Mouse (Mus musculus) intestine, embryonic 14.5 days (tissue): ENCODE measurements around the gene Grwd1. TPM values are rescaled to one million over a fixed set of nuclear protein-coding genes. Genes with fewer than 3 reads are reported as not detected.
"Not testable (repeated sequence)": the region's sequence is repeated elsewhere in the genome, so short reads cannot be mapped to it uniquely, and the experiment has no call there.

Source experiments
- ATAC-seq: fragments of 200-750 bp; cut with Nextera tagmentation; replicated peaks from 2 replicates; pipeline ENCODE4 v1.8.0; 2017; ENCODE audit warnings: low read depth, moderate number of reproducible peaks, moderate TSS enrichment, moderate library complexity; ENCODE audit not compliant: low FRiP score, low TSS enrichment
- DNase-seq: peaks from one replicate; pipeline ENCODE4 v3.0.0-alpha.2; 2018; ENCODE audit warnings: low spot score
- H3K27ac ChIP-seq: fragments of 300-500 bp; sonication (generic); 2 replicates; pipeline ENCODE4 v1.5.1; 2014; ENCODE audit warnings: low read depth, mild to moderate bottlenecking, control low read depth
- H3K27me3 ChIP-seq: fragments of 300-500 bp; sonication (generic); replicated peaks from 2 replicates; pipeline ENCODE4 v1.6.1; 2014; ENCODE audit warnings: low read length, control low read depth; ENCODE audit not compliant: control insufficient read depth, insufficient read depth
- H3K36me3 ChIP-seq: fragments of 300-500 bp; sonication (generic); 2 replicates; pipeline ENCODE4 v1.6.1; 2014; ENCODE audit warnings: low read length, control low read depth; ENCODE audit not compliant: control insufficient read depth, insufficient read depth
- H3K4me1 ChIP-seq: fragments of 300-500 bp; sonication (generic); replicated peaks from 2 replicates; pipeline ENCODE4 v1.6.1; 2014; ENCODE audit warnings: low read length, control low read depth, mixed read lengths; ENCODE audit not compliant: control insufficient read depth, insufficient read depth
- H3K4me2 ChIP-seq: fragments of 300-500 bp; sonication (generic); 2 replicates; pipeline ENCODE4 v1.6.1; 2014; ENCODE audit warnings: low read length
- H3K4me3 ChIP-seq: fragments of 300-500 bp; sonication (generic); 2 replicates; pipeline ENCODE4 v1.5.1; 2014; ENCODE audit warnings: low read depth, low read length, control low read depth, mixed read lengths
- H3K9ac ChIP-seq: fragments of 300-500 bp; sonication (generic); 2 replicates; pipeline ENCODE4 v1.6.1; 2014; ENCODE audit warnings: mild to moderate bottlenecking, low read length
- H3K9me3 ChIP-seq: fragments of 300-500 bp; sonication (generic); 2 replicates; pipeline ENCODE4 v1.6.1; 2016; ENCODE audit warnings: low read length, control low read depth; ENCODE audit not compliant: control insufficient read depth
- WGBS: fragments of 180-500 bp; shearing (Covaris S2); extraction: QIAGEN DNeasy Blood & Tissue Kit; methylation state at CpG from one replicate; pipeline ENCODE4 v1.1.7; 2014; 5-methylcytosine and 5-hydroxymethylcytosine counted together
- polyA plus RNA-seq: library from polyadenylated mRNA; unstranded; fragments of >200 nt; fragmentation: Nextera tagmentation; extraction: Ambion mirVana; gene quantifications from 2 replicates; pipeline ENCODE4 v1.2.1, GENCODE M21; 2014

Grwd1 gene
- polyA plus RNA-seq, result 86.9 and 95.1 TPM in 2 replicates

DNA sequence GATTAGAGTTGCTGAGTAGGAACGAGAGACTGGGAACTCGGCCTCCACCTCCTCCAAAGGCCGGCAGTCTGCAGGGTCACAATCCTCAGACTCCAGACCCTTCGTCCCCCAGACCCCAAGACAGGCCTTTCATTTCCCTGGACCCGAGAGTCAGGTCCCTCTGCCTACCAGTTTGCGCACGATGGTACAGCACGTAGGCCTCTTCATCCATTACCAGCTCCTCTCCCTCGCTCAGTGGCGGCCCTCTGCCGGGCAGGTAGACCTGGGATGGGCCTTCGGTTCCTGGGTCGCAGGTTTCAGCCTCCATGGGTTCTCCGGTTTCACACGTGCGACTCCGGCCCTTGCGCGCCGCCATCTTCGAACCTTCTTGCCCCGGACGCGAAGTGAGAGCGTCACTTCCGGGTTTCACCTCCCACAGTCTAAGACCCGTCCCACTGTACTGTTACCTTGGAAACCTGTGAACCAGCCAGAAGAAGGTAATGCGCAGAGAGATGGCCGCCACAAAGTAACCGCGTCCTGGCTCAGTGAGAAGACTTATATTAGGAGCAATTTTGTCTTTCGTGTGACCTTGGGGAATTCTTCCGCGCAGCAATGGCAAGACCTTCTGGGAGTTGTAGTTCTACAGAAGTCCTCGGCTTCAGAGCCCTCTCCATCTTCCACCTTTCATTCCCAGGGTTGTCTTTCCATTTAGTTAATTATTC lies at the start of gene Grwd1:
Gene Grwd1, minus strand, starts transcription at position 518 of the 701 bp plus-strand sequence.
- WGBS, result under 1% methylated on average over 35 of the region's 35 CpGs
- DNase-seq, result peak; percentile 94
- H3K9me3 ChIP-seq, result no peaks in the 10 kb centered on the region
- H3K4me1 ChIP-seq, result peaks cover 12% of the 10 kb centered on the region
- H3K27me3 ChIP-seq, result peaks cover 47% of the 10 kb centered on the region
- no peak within 1 kb of the TSS for H3K27ac ChIP-seq
- H3K36me3 ChIP-seq, result peaks cover 39% of the 10 kb centered on the region
- H3K4me3 ChIP-seq, result peak within 1 kb of the TSS; percentile 75
- H3K4me2 ChIP-seq, result peak within 1 kb of the TSS; percentile 65
- ATAC-seq, result peak; percentile 88
- peak within 1 kb of the TSS; percentile 64 for H3K9ac ChIP-seq

DNA sequence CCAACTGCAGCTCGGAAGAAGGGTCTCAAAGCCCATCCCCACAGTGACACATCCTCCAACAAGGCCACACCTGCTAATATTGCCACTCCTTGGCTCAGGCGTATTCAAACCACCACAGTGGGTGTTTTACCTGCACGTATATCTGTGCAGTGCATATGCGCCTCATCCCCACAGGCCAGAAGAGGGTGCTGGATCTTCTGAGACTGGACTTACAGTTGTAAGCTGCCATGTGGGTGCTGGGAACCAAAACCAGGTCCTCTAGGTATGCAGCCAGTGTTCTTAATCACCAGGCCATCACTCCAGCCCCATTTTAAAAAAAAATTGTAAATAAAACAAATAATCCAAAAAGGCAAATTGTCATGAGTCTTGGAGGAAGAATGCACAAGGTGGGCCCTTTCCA lies 49.8 kb upstream of the Grwd1 start:
- Histone ChIP-seq H3K9ac (no peak overlapping the region), H3K36me3 (peaks cover 96% of the 10 kb centered on the region), H3K27me3 (no peaks in the 10 kb centered on the region), H3K4me2 (no peak overlapping the region), H3K27ac (no peak overlapping the region), H3K4me3 (no peak overlapping the region), H3K9me3 (0 out of 2 replicates have a peak, but pooled peaks cover 2% of the 10 kb centered on the region), H3K4me1 (no peaks in the 10 kb centered on the region)
- no peak for DNase-seq
- WGBS, result 94% methylated on average over 4 of the region's 4 CpGs
- no peak for ATAC-seq

GRCm38 (mm10) chr7:45878278-45878677 lies 47.5 kb upstream of the Grwd1 start, which contains the start of gene Grin2d:
Gene Grin2d (minus strand): TSS chr7:45878378.
- not testable (repeated sequence) for H3K4me3 ChIP-seq
- WGBS, result 93% methylated on average over 1 of the region's 1 CpGs

GRCm38 (mm10) chr7:45876895-45877294 lies 46.2 kb upstream of the Grwd1 start:
- DNase-seq, result no peak
- Histone ChIP-seq H3K27ac (no peak overlapping the region), H3K4me2 (no peak overlapping the region), H3K4me1 (peaks cover 11% of the 10 kb centered on the region), H3K27me3 (no peaks in the 10 kb centered on the region), H3K9ac (no peak overlapping the region), H3K9me3 (0 out of 2 replicates have a peak, but pooled peaks cover 2% of the 10 kb centered on the region), H3K36me3 (peaks cover 70% of the 10 kb centered on the region), H3K4me3 (no peak overlapping the region)
- 93% methylated on average over 7 of the region's 7 CpGs for WGBS
- ATAC-seq, result no peak

More at GRCm38 (mm10) chr7:45878278-45878677, 47.5 kb upstream of the Grwd1 start, which contains the start of gene Grin2d:
- ATAC-seq, H3K9me3 ChIP-seq, H3K9ac ChIP-seq, H3K4me2 ChIP-seq, H3K27me3 ChIP-seq, DNase-seq, H3K27ac ChIP-seq: not testable (repeated sequence)
- Histone ChIP-seq H3K4me1 (peaks cover 11% of the 10 kb centered on the region), H3K36me3 (peaks cover 83% of the 10 kb centered on the region)

DNA sequence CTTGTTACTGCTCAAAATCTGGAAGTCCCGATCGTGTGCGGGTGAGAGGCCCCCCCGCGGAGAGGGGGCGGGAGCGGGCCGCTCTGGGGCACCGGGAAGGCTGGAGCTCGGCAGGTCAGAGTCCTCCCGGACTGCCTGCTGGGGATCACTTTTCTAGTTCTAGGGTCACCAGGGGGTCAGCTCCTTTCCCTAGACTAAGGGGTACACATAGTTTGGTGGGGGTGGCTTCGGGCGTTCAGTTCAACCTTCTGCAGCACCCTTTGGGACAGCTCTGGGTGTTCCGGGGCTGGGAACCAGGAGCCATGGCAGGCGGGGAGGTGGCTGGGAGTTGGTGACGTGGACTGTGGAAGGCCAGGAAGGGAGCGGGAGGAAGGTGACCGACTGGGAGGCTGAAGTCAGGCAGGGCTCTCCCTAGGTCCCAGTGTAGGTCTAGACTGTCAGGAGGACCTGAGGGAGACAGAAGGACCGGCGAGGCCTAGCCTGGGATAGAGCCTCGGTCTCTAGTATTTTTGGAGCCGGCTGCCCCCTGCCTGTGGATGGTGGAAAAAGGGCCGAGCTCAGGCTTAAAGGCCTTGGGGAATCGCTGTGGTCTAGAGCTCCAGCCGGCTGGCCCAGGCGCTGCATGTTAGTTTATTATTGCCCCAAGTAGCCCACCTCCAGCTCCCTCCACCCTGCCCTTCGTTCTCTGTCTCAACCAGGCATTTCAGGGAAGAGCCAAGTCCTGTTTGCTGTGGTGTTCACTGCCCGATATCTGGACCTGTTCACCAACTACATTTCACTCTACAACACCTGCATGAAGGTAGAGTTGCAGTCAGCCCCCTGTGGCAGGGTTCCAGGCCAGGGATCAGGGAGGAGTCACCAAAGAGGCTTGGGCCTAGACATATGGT lies 42.6 kb upstream of the Grwd1 start:
- ATAC-seq (peak; percentile 57), DNase-seq (peak; percentile 79)
- H3K4me1 ChIP-seq, result peaks cover 27% of the 10 kb centered on the region
- peak overlapping the region; percentile 82 for H3K9ac ChIP-seq
- H3K4me2 ChIP-seq, result peak overlapping the region; percentile 92
- peak overlapping the region; percentile 75 for H3K4me3 ChIP-seq
- peak overlapping the region; percentile 81 for H3K27ac ChIP-seq
- peaks cover 36% of the 10 kb centered on the region for H3K36me3 ChIP-seq
- WGBS, result 2% methylated on average over 28 of the region's 28 CpGs
- peaks cover 34% of the 10 kb centered on the region for H3K27me3 ChIP-seq
- H3K9me3 ChIP-seq, result no peaks in the 10 kb centered on the region

DNA sequence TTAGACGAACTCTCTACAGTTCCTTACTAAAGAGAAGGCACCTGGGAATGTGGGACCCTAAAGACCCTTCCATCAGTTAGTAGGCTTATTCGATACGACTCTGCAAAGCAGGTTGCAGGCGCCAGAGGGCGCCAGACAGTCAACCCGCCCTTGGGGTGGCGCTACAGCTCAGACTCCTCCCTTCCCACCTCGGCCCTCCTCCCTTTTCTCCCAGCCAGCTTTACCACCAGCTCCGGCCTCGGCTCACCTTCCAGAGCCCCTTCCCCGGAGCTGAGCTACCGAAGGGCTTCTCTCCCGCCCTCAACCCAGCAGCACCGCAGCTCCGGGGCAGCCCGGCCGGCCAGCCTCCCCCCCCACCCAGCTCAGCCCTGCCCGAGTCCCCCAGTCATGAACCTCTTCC lies 41.9 kb upstream of the Grwd1 start, which contains the start of gene Kdelr1:
Gene Kdelr1, plus strand, starts transcription at position 149 of the 400 bp plus-strand sequence.
- DNase-seq, result peak; percentile 94

GRCm38 (mm10) chr7:45870282-45871058 lies 39.7 kb upstream of the Grwd1 start:
- H3K27me3 ChIP-seq, result peaks cover 45% of the 10 kb centered on the region
- ATAC-seq, result no peak
- H3K27ac ChIP-seq, result no peak overlapping the region
- no peaks in the 10 kb centered on the region for H3K9me3 ChIP-seq
- H3K4me1 ChIP-seq, result peaks cover 44% of the 10 kb centered on the region
- peak overlapping the region; percentile 42 for H3K4me2 ChIP-seq
- 3% methylated on average over 30 of the region's 30 CpGs for WGBS
- no peak for DNase-seq
- peak overlapping the region; percentile 22 for H3K4me3 ChIP-seq
- H3K9ac ChIP-seq, result peak overlapping the region; percentile 14
- peaks cover 9% of the 10 kb centered on the region for H3K36me3 ChIP-seq

More for the DNA sequence above, 41.9 kb upstream of the Grwd1 start, which contains the start of gene Kdelr1:
- peak; percentile 71 for ATAC-seq
- peaks cover 34% of the 10 kb centered on the region for H3K4me1 ChIP-seq
- WGBS, result under 1% methylated on average over 18 of the region's 18 CpGs
- peak within 1 kb of the TSS; percentile 75 for H3K4me3 ChIP-seq
- peak within 1 kb of the TSS; percentile 81 for H3K27ac ChIP-seq
- H3K27me3 ChIP-seq, result peaks cover 39% of the 10 kb centered on the region
- peaks cover 31% of the 10 kb centered on the region for H3K36me3 ChIP-seq
- peak within 1 kb of the TSS; percentile 92 for H3K4me2 ChIP-seq
- H3K9ac ChIP-seq, result peak within 1 kb of the TSS; percentile 82
- no peaks in the 10 kb centered on the region for H3K9me3 ChIP-seq

DNA sequence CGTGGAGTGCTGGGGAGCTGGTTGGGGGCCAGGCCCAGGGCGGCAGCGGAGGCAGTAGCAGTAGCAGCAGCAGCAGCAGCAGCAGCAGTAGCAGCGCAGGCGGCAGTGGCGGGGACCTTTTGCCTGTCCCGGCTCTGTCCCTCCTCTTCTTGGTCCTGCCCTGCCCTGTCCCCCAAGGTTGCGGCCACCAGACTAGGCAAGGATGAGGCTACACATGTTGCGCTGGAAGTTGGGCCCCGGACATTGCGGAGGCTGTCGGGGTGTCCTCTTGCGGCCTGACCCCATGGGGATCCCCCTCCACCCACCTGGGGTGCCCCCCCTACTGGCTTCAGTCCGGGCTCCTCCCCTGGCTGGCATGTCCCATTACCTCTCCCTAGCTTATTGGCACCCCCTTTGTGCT lies 39.0 kb upstream of the Grwd1 start:
- H3K4me3 ChIP-seq, result no peak overlapping the region
- H3K4me2 ChIP-seq, result peak overlapping the region; percentile 42
- H3K27ac ChIP-seq, result no peak overlapping the region
- no peak overlapping the region for H3K9ac ChIP-seq
- H3K27me3 ChIP-seq, result peaks cover 45% of the 10 kb centered on the region
- WGBS, result 3% methylated on average over 14 of the region's 14 CpGs
- ATAC-seq, result no peak
- no peaks in the 10 kb centered on the region for H3K9me3 ChIP-seq
- peaks cover 44% of the 10 kb centered on the region for H3K4me1 ChIP-seq
- no peak for DNase-seq
- peaks cover 5% of the 10 kb centered on the region; the same call in 1 of the 2 replicates for H3K36me3 ChIP-seq
